27 mouse cellular contexts compared by ENCODE assay signal in genomic region chr19:20397092-20397491, GRCm38 (mm10).
"Had no signal": no experiment of that assay in that cellular context is flagged by ENCODE, and none has a peak within 500 bp of the region (broad histone marks: within the 10 kb centered on the region; RNA-seq: fewer than 3 reads in every experiment).

No protein-coding gene starts in this region.

- H3K4me1 ChIP-seq: heart, embryonic 15.5 days; hindbrain, embryonic 13.5 days; hindbrain, embryonic 15.5 days; kidney, embryonic 15.5 days; limb, embryonic 10.5 days; limb, embryonic 12.5 days had no signal

- DNase-seq: gastrocnemius, adult 2 months; gastrocnemius, postnatal 10 days; gastrocnemius, postnatal 25 days; heart, adult 11 months; heart, adult 2 months; heart, postnatal 14 days; heart, postnatal 36 days; kidney, adult 11 months; kidney, adult 2 months; kidney, adult 9 months; kidney, postnatal 14 days; kidney, postnatal 36 days; layer of hippocampus, adult 9-11 months; liver had no signal

- H3K36me3 ChIP-seq: heart, embryonic 13.5 days; heart, embryonic 15.5 days; hindbrain, embryonic 13.5 days; hindbrain, embryonic 15.5 days; kidney, embryonic 15.5 days; limb, embryonic 10.5 days; limb, embryonic 12.5 days had no signal

- H3K9me3 ChIP-seq: heart, embryonic 13.5 days; heart, embryonic 15.5 days; hindbrain, embryonic 13.5 days; hindbrain, embryonic 15.5 days; kidney, embryonic 15.5 days; limb, embryonic 10.5 days; limb, embryonic 12.5 days had no signal

- H3K9ac ChIP-seq: heart, embryonic 13.5 days; heart, embryonic 15.5 days; hindbrain, embryonic 13.5 days; hindbrain, embryonic 15.5 days; kidney, embryonic 15.5 days; limb, embryonic 12.5 days had no signal

- H3K27ac ChIP-seq: gastrocnemius, adult 2 months; heart, adult 2 months; heart, embryonic 13.5 days; heart, embryonic 15.5 days; hindbrain, embryonic 13.5 days; hindbrain, embryonic 15.5 days; hindbrain, postnatal 0 days; kidney, embryonic 15.5 days; kidney, postnatal 0 days; left cerebral cortex, adult 2 months; limb, embryonic 10.5 days; limb, embryonic 12.5 days had no signal

- H3K27me3 ChIP-seq: heart, embryonic 13.5 days; heart, embryonic 15.5 days; hindbrain, embryonic 13.5 days; hindbrain, embryonic 15.5 days; kidney, embryonic 15.5 days; limb, embryonic 12.5 days had no signal

- ATAC-seq: hindbrain, postnatal 0 days; intestine, embryonic 16.5 days had no signal

- H3K4me3 ChIP-seq: gastrocnemius, adult 2 months; heart, adult 2 months; heart, embryonic 13.5 days; heart, embryonic 15.5 days; hindbrain, embryonic 13.5 days; hindbrain, embryonic 15.5 days; kidney, embryonic 15.5 days; left cerebral cortex, adult 2 months; limb, embryonic 10.5 days; limb, embryonic 12.5 days had no signal

- H3K4me2 ChIP-seq: heart, embryonic 11.5 days; heart, embryonic 13.5 days; heart, embryonic 15.5 days; hindbrain, embryonic 13.5 days; hindbrain, embryonic 15.5 days; kidney, embryonic 15.5 days; limb, embryonic 12.5 days; liver, embryonic 11.5 days had no signal
